Mouse (Mus musculus): Measurements from ENCODE around the gene Hacd2. TPM values are rescaled to one million over a fixed set of nuclear protein-coding genes. Genes with fewer than 3 reads are reported as not detected.

Gene Hacd2
- total RNA-seq, 4 experiments from 2014 or later = 5.2 to 9.7 (median 8.3) TPM

Other genes with a start within 250 kb of the Hacd2 start
- gene Adcy5, start 132.4 kb downstream of the Hacd2 start, total RNA-seq (2022) = 10 to 100 TPM; 51.4 to 56.2 (median 54.6) TPM